Mouse (Mus musculus) E14TG2a.4 (cell line): ENCODE measurements around the gene Snai3.
A peak's percentile ranks its signal among the peaks of the same experiment; 100 is the strongest.

Experiments
- H3K27me3 ChIP-seq: 2 replicates; pipeline ENCODE4 v1.6.1; 2014; ENCODE audit warnings: low read length, control low read depth; ENCODE audit not compliant: insufficient read depth
- H3K36me3 ChIP-seq: 2 replicates; pipeline ENCODE4 v1.6.1; 2014; ENCODE audit warnings: low read length, control low read depth; ENCODE audit not compliant: insufficient read depth
- H3K4me1 ChIP-seq: replicated peaks from 2 replicates; pipeline ENCODE4 v1.6.1; 2014; ENCODE audit warnings: low read depth, low read length, control low read depth
- H3K4me3 ChIP-seq: replicated peaks from 2 replicates; pipeline ENCODE4 v1.5.1; 2014; ENCODE audit warnings: mild to moderate bottlenecking, low read length
- H3K9me3 ChIP-seq: 2 replicates; pipeline ENCODE4 v1.6.1; 2014; ENCODE audit warnings: low read length, control low read depth
- CTCF ChIP-seq: conservative IDR thresholded peaks from 2 replicates; pipeline ENCODE4 v1.5.1; 2014; ENCODE audit warnings: low read length
- NANOG ChIP-seq: IDR thresholded peaks from 2 replicates; pipeline ENCODE4 v1.6.1; 2014; ENCODE audit warnings: borderline replicate concordance, low read length, mixed read lengths
- POU5F1 ChIP-seq: IDR thresholded peaks from 2 replicates; pipeline ENCODE4 v1.6.1; 2014; ENCODE audit warnings: low read length, borderline replicate concordance

The Snai3 gene

GRCm38 (mm10) chr8:122430646-122431045 lies 29.9 kb downstream of the Snai3 start:
- H3K9me3 ChIP-seq: no peaks in the 10 kb centered on the region
- peaks cover 27% of the 10 kb centered on the region for H3K36me3 ChIP-seq
- peaks cover 20% of the 10 kb centered on the region; the same call in 1 of the 2 replicates for H3K27me3 ChIP-seq
- peaks cover 72% of the 10 kb centered on the region for H3K4me1 ChIP-seq
- H3K4me3 ChIP-seq: no peak overlapping the region
- TF ChIP-seq CTCF (no peak), NANOG (no peak), POU5F1 (no peak)

GRCm38 (mm10) chr8:122430058-122430636 lies 30.4 kb downstream of the Snai3 start:
- TF ChIP-seq NANOG (no peak), POU5F1 (no peak), CTCF (no peak)
- no peak overlapping the region for H3K4me3 ChIP-seq
- peaks cover 20% of the 10 kb centered on the region; the same call in 1 of the 2 replicates for H3K27me3 ChIP-seq
- peaks cover 22% of the 10 kb centered on the region for H3K36me3 ChIP-seq
- no peaks in the 10 kb centered on the region for H3K9me3 ChIP-seq
- H3K4me1 ChIP-seq: peaks cover 70% of the 10 kb centered on the region

GRCm38 (mm10) chr8:122428163-122428562 lies 32.4 kb downstream of the Snai3 start:
- peaks cover 69% of the 10 kb centered on the region for H3K4me1 ChIP-seq
- H3K27me3 ChIP-seq: peaks cover 20% of the 10 kb centered on the region; the same call in 1 of the 2 replicates
- no peak overlapping the region for H3K4me3 ChIP-seq
- no peak for TF ChIP-seq POU5F1
- no peak for TF ChIP-seq CTCF
- TF ChIP-seq NANOG: no peak
- H3K36me3 ChIP-seq: peaks cover 3% of the 10 kb centered on the region
- H3K9me3 ChIP-seq: no peaks in the 10 kb centered on the region

GRCm38 (mm10) chr8:122427607-122428006 lies 32.9 kb downstream of the Snai3 start:
- TF ChIP-seq CTCF: no peak
- no peaks in the 10 kb centered on the region for H3K36me3 ChIP-seq
- peaks cover 68% of the 10 kb centered on the region for H3K4me1 ChIP-seq
- peaks cover 20% of the 10 kb centered on the region; the same call in 1 of the 2 replicates for H3K27me3 ChIP-seq
- no peaks in the 10 kb centered on the region for H3K9me3 ChIP-seq
- H3K4me3 ChIP-seq: no peak overlapping the region

- Histone ChIP-seq H3K36me3 (no peaks in the 10 kb centered on the region), H3K4me1 (peaks cover 66% of the 10 kb centered on the region), H3K9me3 (no peaks in the 10 kb centered on the region), H3K27me3 (peaks cover 11% of the 10 kb centered on the region; the same call in 1 of the 2 replicates), H3K4me3 (no peak overlapping the region)
- TF ChIP-seq CTCF (no peak), NANOG (no peak), POU5F1 (no peak)
Observed at GRCm38 (mm10) chr8:122426145-122426544, 34.4 kb downstream of the Snai3 start.

GRCm38 (mm10) chr8:122423659-122424058 lies 36.9 kb downstream of the Snai3 start:
- H3K27me3 ChIP-seq: peaks cover 2% of the 10 kb centered on the region; the same call in 1 of the 2 replicates
- no peaks in the 10 kb centered on the region for H3K9me3 ChIP-seq
- peak overlapping the region; percentile 59 for H3K4me3 ChIP-seq
- peaks cover 46% of the 10 kb centered on the region for H3K4me1 ChIP-seq
- TF ChIP-seq POU5F1 (no peak), NANOG (no peak), CTCF (no peak)
- peaks cover 5% of the 10 kb centered on the region for H3K36me3 ChIP-seq

- no peak for TF ChIP-seq POU5F1
- TF ChIP-seq NANOG: no peak
- no peak for TF ChIP-seq CTCF
- H3K9me3 ChIP-seq: no peaks in the 10 kb centered on the region
- H3K4me3 ChIP-seq: peak overlapping the region; percentile 59
- H3K4me1 ChIP-seq: peaks cover 42% of the 10 kb centered on the region
- H3K36me3 ChIP-seq: peaks cover 10% of the 10 kb centered on the region
- H3K27me3 ChIP-seq: peaks cover 2% of the 10 kb centered on the region; the same call in 1 of the 2 replicates
Observed at GRCm38 (mm10) chr8:122423217-122423616, 37.3 kb downstream of the Snai3 start.

GRCm38 (mm10) chr8:122421376-122422070 lies 39.0 kb downstream of the Snai3 start, which contains the start of gene Il17c:
Gene Il17c, plus strand, starts transcription at chr8:122422020.
- Histone ChIP-seq H3K4me3 (no peak within 1 kb of the TSS), H3K9me3 (no peaks in the 10 kb centered on the region), H3K4me1 (peaks cover 35% of the 10 kb centered on the region), H3K36me3 (peaks cover 26% of the 10 kb centered on the region), H3K27me3 (no peaks in the 10 kb centered on the region)
- no peak for TF ChIP-seq CTCF
- TF ChIP-seq POU5F1: no peak
- no peak for TF ChIP-seq NANOG
